8 mouse cellular contexts compared by ENCODE assay signal in the genomic region with DNA sequence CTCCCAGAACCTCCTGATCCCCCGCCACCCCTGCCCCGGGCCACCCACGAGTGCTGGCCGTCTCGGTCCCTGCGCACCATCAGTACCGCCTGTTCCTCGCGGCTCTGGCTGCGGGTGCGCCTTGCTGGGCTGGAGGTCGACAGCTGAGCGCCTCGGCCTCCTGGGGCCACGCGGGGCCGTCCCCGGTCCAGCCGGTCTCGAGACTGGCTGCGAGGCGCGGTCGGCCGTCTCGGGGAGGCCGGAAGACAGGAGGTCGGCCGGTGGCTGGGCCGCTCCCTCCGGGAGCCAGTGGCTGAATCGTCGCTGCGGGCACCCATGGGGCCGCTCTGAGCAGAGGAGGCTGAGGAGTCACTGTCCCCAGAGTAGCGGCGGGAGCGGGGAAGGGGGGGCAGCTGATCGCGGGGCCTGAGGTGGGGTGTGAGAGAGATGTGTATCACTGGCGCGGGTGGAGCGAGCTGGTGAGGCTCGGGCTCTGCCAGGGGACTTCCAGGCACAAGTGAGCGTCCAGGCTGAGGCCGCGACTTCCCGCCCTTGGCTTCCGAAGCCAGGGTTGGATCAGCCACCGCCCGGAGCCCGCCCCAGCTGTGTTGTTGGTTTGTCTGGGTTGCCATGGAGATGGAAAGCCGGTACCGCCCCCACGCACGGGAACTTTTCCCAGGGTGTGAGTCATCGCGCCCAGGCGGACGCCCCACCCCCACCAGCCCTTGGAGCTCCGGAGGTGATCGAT. TPM values are rescaled to one million over a fixed set of nuclear protein-coding genes. Genes with fewer than 3 reads are reported as not detected.
DNase-seq lines count a peak whose midpoint lies in the region; ATAC-seq lines count a peak whose summit lies in the region.

No protein-coding gene starts in this region.

- H3K9ac ChIP-seq in embryonic facial prominence, embryonic 14.5 days (ENCODE audit: low read depth, low read length) = peak overlapping the region; percentile 57
- H3K9ac ChIP-seq in kidney, embryonic 14.5 days (ENCODE audit: low read depth, low read length) = peak overlapping the region; percentile 44
- peak overlapping the region; percentile 59 for H3K9ac ChIP-seq in limb, embryonic 13.5 days
- 0 out of 2 replicates have a peak overlapping the region, but pooled peaks have one; percentile 16 for H3K9ac ChIP-seq in midbrain, embryonic 15.5 days

- peaks cover 10% of the 10 kb centered on the region; the same call in 1 of the 2 replicates for H3K36me3 ChIP-seq in embryonic facial prominence, embryonic 14.5 days (ENCODE audit: control insufficient read depth, insufficient read depth, low read length)
- H3K36me3 ChIP-seq in heart, embryonic 10.5 days = 0 out of 2 replicates have a peak, but pooled peaks cover 8% of the 10 kb centered on the region
- no peaks in the 10 kb centered on the region; the same call in 1 of the 2 replicates for H3K36me3 ChIP-seq in kidney, embryonic 14.5 days (ENCODE audit: control insufficient read depth, insufficient read depth, low read length)
- H3K36me3 ChIP-seq in limb, embryonic 13.5 days = peaks cover 11% of the 10 kb centered on the region; the same call in 1 of the 2 replicates
- no peaks in the 10 kb centered on the region for H3K36me3 ChIP-seq in midbrain, embryonic 15.5 days (replicated peaks)

- ATAC-seq in cerebellum, adult (ENCODE audit: insufficient number of reproducible peaks, low FRiP score, low TSS enrichment) = no peak
- ATAC-seq in embryonic facial prominence, embryonic 14.5 days (ENCODE audit: low read depth) = peak; percentile 51
- ATAC-seq in kidney, embryonic 14.5 days (ENCODE audit: low FRiP score, low TSS enrichment) = peak; percentile 25; the same call in 1 of the 2 replicates
- ATAC-seq in limb, embryonic 13.5 days (ENCODE audit: low FRiP score, low read depth) = peak; percentile 41; the same call in 1 of the 2 replicates
- ATAC-seq in midbrain, embryonic 15.5 days (replicated peaks) = no peak

- peaks cover 73% of the 10 kb centered on the region for H3K27me3 ChIP-seq in embryonic facial prominence, embryonic 14.5 days (replicated peaks; ENCODE audit: control insufficient read depth, insufficient read depth, low read length)
- H3K27me3 ChIP-seq in heart, embryonic 10.5 days (ENCODE audit: insufficient read depth, poor library complexity, severe bottlenecking) = peaks cover 82% of the 10 kb centered on the region
- peaks cover 64% of the 10 kb centered on the region for H3K27me3 ChIP-seq in kidney, embryonic 14.5 days (ENCODE audit: control insufficient read depth, insufficient read depth, low read length)
- peaks cover 81% of the 10 kb centered on the region for H3K27me3 ChIP-seq in limb, embryonic 13.5 days
- H3K27me3 ChIP-seq in midbrain, embryonic 15.5 days (replicated peaks) = peaks cover 70% of the 10 kb centered on the region

- peak overlapping the region; percentile 80 for H3K4me2 ChIP-seq in embryonic facial prominence, embryonic 14.5 days (ENCODE audit: low read depth, low read length)
- peak overlapping the region; percentile 70 for H3K4me2 ChIP-seq in kidney, embryonic 14.5 days (replicated peaks; ENCODE audit: low read depth, low read length)
- H3K4me2 ChIP-seq in limb, embryonic 13.5 days (replicated peaks) = peak overlapping the region; percentile 96
- peak overlapping the region; percentile 48 for H3K4me2 ChIP-seq in midbrain, embryonic 15.5 days

- H3K27ac ChIP-seq in embryonic facial prominence, embryonic 14.5 days (replicated peaks; ENCODE audit: low read depth, low read length) = no peak overlapping the region; the same call in 1 of the 2 replicates
- H3K27ac ChIP-seq in heart, embryonic 10.5 days = peak overlapping the region; percentile 71
- H3K27ac ChIP-seq in kidney, embryonic 14.5 days (ENCODE audit: low read depth, low read length) = no peak overlapping the region
- no peak overlapping the region for H3K27ac ChIP-seq in limb, embryonic 13.5 days
- no peak overlapping the region for H3K27ac ChIP-seq in midbrain, embryonic 15.5 days

- DNase-seq in cerebellum, adult 11 months = peak; percentile 73
- peak; percentile 91 for DNase-seq in embryonic facial prominence, embryonic 14.5 days (ENCODE audit: low spot score)
- peak; percentile 94 for DNase-seq in heart, embryonic 10.5 days (ENCODE audit: low spot score)
- DNase-seq in spleen, postnatal 10 days (ENCODE audit: low spot score in 2 of 2) = peak; percentile 47 to 72

- WGBS in embryonic facial prominence, embryonic 14.5 days = 3% methylated on average over 46 of the region's 62 CpGs
- 2% methylated on average over 62 of the region's 62 CpGs for WGBS in heart, embryonic 10.5 days
- 1% methylated on average over 62 of the region's 62 CpGs for WGBS in kidney, embryonic 14.5 days
- WGBS in limb, embryonic 13.5 days = 3% methylated on average over 60 of the region's 62 CpGs
- 4% methylated on average over 62 of the region's 62 CpGs for WGBS in midbrain, embryonic 15.5 days

- peaks cover 24% of the 10 kb centered on the region for H3K4me1 ChIP-seq in embryonic facial prominence, embryonic 14.5 days (ENCODE audit: control insufficient read depth, insufficient read depth, low read length)
- peaks cover 66% of the 10 kb centered on the region for H3K4me1 ChIP-seq in heart, embryonic 10.5 days
- H3K4me1 ChIP-seq in kidney, embryonic 14.5 days (ENCODE audit: control insufficient read depth, insufficient read depth, low read length) = peaks cover 50% of the 10 kb centered on the region
- peaks cover 78% of the 10 kb centered on the region for H3K4me1 ChIP-seq in limb, embryonic 13.5 days
- H3K4me1 ChIP-seq in midbrain, embryonic 15.5 days = peaks cover 67% of the 10 kb centered on the region

- H3K9me3 ChIP-seq in embryonic facial prominence, embryonic 14.5 days (ENCODE audit: control insufficient read depth, low read length) = no peaks in the 10 kb centered on the region
- H3K9me3 ChIP-seq in heart, embryonic 10.5 days = peaks cover 2% of the 10 kb centered on the region; the same call in 1 of the 2 replicates
- no peaks in the 10 kb centered on the region for H3K9me3 ChIP-seq in kidney, embryonic 14.5 days (ENCODE audit: control insufficient read depth, low read length)
- no peaks in the 10 kb centered on the region for H3K9me3 ChIP-seq in limb, embryonic 13.5 days
- H3K9me3 ChIP-seq in midbrain, embryonic 15.5 days = no peaks in the 10 kb centered on the region

- H3K4me3 ChIP-seq in embryonic facial prominence, embryonic 14.5 days (ENCODE audit: low read depth, low read length) = peak overlapping the region; percentile 39
- peak overlapping the region; percentile 60 for H3K4me3 ChIP-seq in heart, embryonic 10.5 days
- peak overlapping the region; percentile 23 for H3K4me3 ChIP-seq in kidney, embryonic 14.5 days (ENCODE audit: low read length)
- peak overlapping the region; percentile 76 for H3K4me3 ChIP-seq in limb, embryonic 13.5 days
- peak overlapping the region; percentile 29 for H3K4me3 ChIP-seq in midbrain, embryonic 15.5 days

RNA-seq across cellular contexts. Expression of gene Gas2l1, which starts 3.6 kb away (rescaled TPM):
- polyA plus RNA-seq in embryonic facial prominence, embryonic 14.5 days (2014; fragmentation: Nextera tagmentation; extraction: Ambion mirVana) = 33.8 and 38.1 TPM in 2 replicates
- polyA plus RNA-seq in heart, embryonic 10.5 days (2016; fragmentation: Nextera tagmentation; extraction: Ambion mirVana) = 27.0 and 34.4 TPM in 2 replicates
- polyA plus RNA-seq in kidney, embryonic 14.5 days (2014; fragmentation: Nextera tagmentation; extraction: Ambion mirVana) = 30.2 and 47.3 TPM in 2 replicates
- 25.5 and 28.4 TPM in 2 replicates for polyA plus RNA-seq in limb, embryonic 13.5 days (2015; fragmentation: Nextera tagmentation; extraction: Ambion mirVana)
- 25.2 and 26.1 TPM in 2 replicates for polyA plus RNA-seq in midbrain, embryonic 15.5 days (2015; fragmentation: Nextera tagmentation; extraction: Ambion mirVana)

RNA-seq across cellular contexts. Expression of gene Rasl10a, which starts 3.6 kb away (rescaled TPM):
- 3.8 and 4.8 TPM in 2 replicates for polyA plus RNA-seq in embryonic facial prominence, embryonic 14.5 days (2014; fragmentation: Nextera tagmentation; extraction: Ambion mirVana)
- 1.1 and 1.4 TPM in 2 replicates for polyA plus RNA-seq in heart, embryonic 10.5 days (2016; fragmentation: Nextera tagmentation; extraction: Ambion mirVana)
- polyA plus RNA-seq in kidney, embryonic 14.5 days (2014; fragmentation: Nextera tagmentation; extraction: Ambion mirVana) = 4.1 and 4.6 TPM in 2 replicates
- 4.2 and 5.2 TPM in 2 replicates for polyA plus RNA-seq in limb, embryonic 13.5 days (2015; fragmentation: Nextera tagmentation; extraction: Ambion mirVana)
- polyA plus RNA-seq in midbrain, embryonic 15.5 days (2015; fragmentation: Nextera tagmentation; extraction: Ambion mirVana) = 0.77 and 1.3 TPM in 2 replicates

RNA-seq across cellular contexts. Expression of gene Rhbdd3, which starts 37.1 kb away (rescaled TPM):
- 21.8 and 26.5 TPM in 2 replicates for polyA plus RNA-seq in embryonic facial prominence, embryonic 14.5 days (2014; fragmentation: Nextera tagmentation; extraction: Ambion mirVana)
- 34.2 and 35.0 TPM in 2 replicates for polyA plus RNA-seq in heart, embryonic 10.5 days (2016; fragmentation: Nextera tagmentation; extraction: Ambion mirVana)
- polyA plus RNA-seq in kidney, embryonic 14.5 days (2014; fragmentation: Nextera tagmentation; extraction: Ambion mirVana) = 25.5 and 29.0 TPM in 2 replicates
- 25.1 and 25.9 TPM in 2 replicates for polyA plus RNA-seq in limb, embryonic 13.5 days (2015; fragmentation: Nextera tagmentation; extraction: Ambion mirVana)
- 49.5 and 55.4 TPM in 2 replicates for polyA plus RNA-seq in midbrain, embryonic 15.5 days (2015; fragmentation: Nextera tagmentation; extraction: Ambion mirVana)

RNA-seq across cellular contexts. Expression of gene Ewsr1, which starts 37.5 kb away (rescaled TPM):
- 283 and 350 TPM in 2 replicates for polyA plus RNA-seq in embryonic facial prominence, embryonic 14.5 days (2014; fragmentation: Nextera tagmentation; extraction: Ambion mirVana)
- polyA plus RNA-seq in heart, embryonic 10.5 days (2016; fragmentation: Nextera tagmentation; extraction: Ambion mirVana) = 569 and 680 TPM in 2 replicates
- 506 and 517 TPM in 2 replicates for polyA plus RNA-seq in kidney, embryonic 14.5 days (2014; fragmentation: Nextera tagmentation; extraction: Ambion mirVana)
- polyA plus RNA-seq in limb, embryonic 13.5 days (2015; fragmentation: Nextera tagmentation; extraction: Ambion mirVana) = 920 and 938 TPM in 2 replicates
- 635 and 653 TPM in 2 replicates for polyA plus RNA-seq in midbrain, embryonic 15.5 days (2015; fragmentation: Nextera tagmentation; extraction: Ambion mirVana)

Comparison
In these comparisons a context has a peak if more than half of its experiments do, and no peak if none do; other contexts are left out.
1. ATAC-seq: peak in embryonic facial prominence, embryonic 14.5 days (single experiment), kidney, embryonic 14.5 days (single experiment) and limb, embryonic 13.5 days (single experiment); none in cerebellum, adult (single experiment) and midbrain, embryonic 15.5 days (single experiment).
2. H3K4me3 ChIP-seq: peak in every context shown above with its lines; median percentile 76 in limb, embryonic 13.5 days; 60 in heart, embryonic 10.5 days; 39 in embryonic facial prominence, embryonic 14.5 days; 29 in midbrain, embryonic 15.5 days; 23 in kidney, embryonic 14.5 days.
3. Peak in every context shown above with its lines, with median percentiles within 50 percentile points of each other: DNase-seq, H3K4me2 ChIP-seq and H3K9ac ChIP-seq.